Mouse (Mus musculus): Measurements from ENCODE around the gene Olfr849. TPM values are rescaled to one million over a fixed set of nuclear protein-coding genes. Genes with fewer than 3 reads are reported as not detected.

Gene Olfr849
- not detected in 4 replicates for total RNA-seq (2023; ENCODE audit: inconsistent age)

DNA sequence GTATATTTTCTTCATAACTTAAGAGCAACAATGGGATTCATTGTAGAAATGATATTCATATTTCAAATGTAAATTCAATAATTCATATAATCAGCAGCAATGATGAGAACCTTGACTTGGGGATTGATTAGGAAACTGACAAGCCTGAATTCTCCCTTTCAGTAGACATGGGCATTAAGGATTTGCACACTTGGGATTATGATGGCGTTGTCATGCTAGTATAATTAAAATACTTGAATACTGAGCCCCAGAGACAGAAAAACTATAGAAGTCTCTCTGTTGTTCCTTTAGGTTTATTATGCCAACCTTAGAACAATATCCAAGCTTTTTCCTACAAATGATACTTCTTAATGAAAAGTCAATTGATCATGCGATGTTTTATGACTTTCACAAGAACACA lies at the start of gene Olfr849:
Gene Olfr849, plus strand, starts transcription at position 301 of the 400 bp plus-strand sequence.

DNA sequence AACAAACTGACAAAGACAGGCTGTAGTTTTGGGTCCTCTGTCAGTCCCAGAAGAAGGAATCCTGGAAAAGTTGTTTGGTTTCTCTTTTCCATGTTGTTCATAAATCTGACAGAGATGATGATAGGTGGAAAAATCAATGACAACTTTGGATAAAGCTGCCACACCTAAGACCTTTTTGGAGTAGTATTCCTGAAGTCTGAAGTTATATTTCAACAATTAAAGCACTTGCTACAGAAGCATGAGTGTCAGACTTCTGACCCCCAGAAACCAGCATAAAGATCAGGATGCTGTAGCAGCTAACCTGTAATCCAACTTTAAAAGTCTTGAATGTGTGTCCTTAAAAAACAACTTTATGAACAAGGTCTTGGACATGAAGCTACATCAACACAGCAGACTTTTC lies 38.1 kb downstream of the Olfr849 start, which contains the start of gene Olfr850:
Gene Olfr850, minus strand, starts transcription at position 101 of the 400 bp plus-strand sequence.

GRCm38 (mm10) chr9:19492995-19493394 lies 52.9 kb downstream of the Olfr849 start, which contains the start of gene Olfr851:
TSS of gene Olfr851 (plus strand) at chr9:19493295.

Other genes starting within 250 kb of the Olfr849 start
- not detected in 4 replicates for gene Olfr843, start 188.3 kb upstream of the Olfr849 start, total RNA-seq (2023; ENCODE audit: inconsistent age)
- gene Olfr844, start 123.9 kb upstream of the Olfr849 start, total RNA-seq (2023; ENCODE audit: inconsistent age), result not detected in 4 replicates
- not detected in 4 replicates for gene Olfr845, start 103.8 kb upstream of the Olfr849 start, total RNA-seq (2023; ENCODE audit: inconsistent age)
- not detected in 4 replicates for gene Olfr846, start 76.3 kb upstream of the Olfr849 start, total RNA-seq (2023; ENCODE audit: inconsistent age)
- not detected in 4 replicates for gene Olfr847, start 61.6 kb upstream of the Olfr849 start, total RNA-seq (2023; ENCODE audit: inconsistent age)
- not detected in 4 replicates for gene Olfr850, start 38.0 kb downstream of the Olfr849 start, total RNA-seq (2023; ENCODE audit: inconsistent age)
- gene Olfr851, start 53.0 kb downstream of the Olfr849 start, total RNA-seq (2023; ENCODE audit: inconsistent age), result not detected in 4 replicates
- not detected in 4 replicates for gene Olfr853, start 100.8 kb downstream of the Olfr849 start, total RNA-seq (2023; ENCODE audit: inconsistent age)
- not detected in 4 replicates for gene Olfr854, start 127.1 kb downstream of the Olfr849 start, total RNA-seq (2023; ENCODE audit: inconsistent age)
- not detected in 4 replicates for gene Olfr855, start 142.4 kb downstream of the Olfr849 start, total RNA-seq (2023; ENCODE audit: inconsistent age)
- gene Zfp317, start 181.8 kb downstream of the Olfr849 start, total RNA-seq (2023; ENCODE audit: inconsistent age), result 34.2 to 39.6 TPM (median 36.8 TPM) in 4 replicates